Mouse (Mus musculus) lung, postnatal 25 days (tissue): ENCODE data around the gene Sp6.

ENCODE experiments used
- DNase-seq: peaks from one replicate; pipeline ENCODE4 v3.0.0; 2022; ENCODE audit warnings: low spot score

Gene Sp6

DNA sequence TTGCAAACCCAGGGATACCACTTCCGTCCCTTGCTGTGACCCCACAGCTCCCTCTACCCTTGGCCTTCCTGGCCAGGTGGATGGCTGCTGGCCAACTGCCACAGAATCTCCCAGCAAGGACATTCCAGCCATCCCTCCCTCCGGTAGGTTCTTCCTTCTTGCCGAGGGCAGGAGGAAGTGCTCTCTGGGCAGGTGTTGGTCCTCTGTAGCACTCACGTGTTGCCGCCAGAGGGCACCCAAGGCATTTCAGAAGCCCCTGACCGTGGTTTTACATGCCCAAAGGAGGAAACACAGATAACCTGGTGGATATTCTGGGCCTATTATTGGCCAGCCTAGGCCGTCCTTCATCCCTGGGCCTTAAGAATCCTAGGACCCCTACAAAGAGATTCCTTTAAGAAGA lies 30.8 kb upstream of the Sp6 start:
- peak; percentile 86 for DNase-seq

DNA sequence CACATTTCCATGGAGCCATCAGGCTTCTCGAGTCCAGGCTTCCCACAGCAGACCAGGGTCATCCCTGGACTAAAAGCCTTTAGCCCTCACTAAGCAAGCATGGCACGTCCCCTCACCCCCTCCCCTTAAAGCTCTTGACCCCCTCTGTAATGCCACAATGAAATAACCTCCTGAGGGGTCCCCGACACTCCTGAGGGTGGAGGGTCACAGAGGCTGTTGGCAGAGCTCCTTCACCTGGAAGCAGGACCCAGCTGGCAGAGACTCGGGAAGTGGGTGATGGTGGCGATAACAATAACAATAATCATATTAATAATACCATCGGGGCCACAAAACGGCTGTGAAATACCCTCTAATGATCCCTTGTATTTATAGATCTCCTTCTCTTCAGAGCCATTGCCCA lies 30.3 kb upstream of the Sp6 start, which contains the start of gene Sp2:
Gene Sp2 (minus strand): TSS at position 101 of the 400 bp plus-strand sequence.
- no peak for DNase-seq

DNA sequence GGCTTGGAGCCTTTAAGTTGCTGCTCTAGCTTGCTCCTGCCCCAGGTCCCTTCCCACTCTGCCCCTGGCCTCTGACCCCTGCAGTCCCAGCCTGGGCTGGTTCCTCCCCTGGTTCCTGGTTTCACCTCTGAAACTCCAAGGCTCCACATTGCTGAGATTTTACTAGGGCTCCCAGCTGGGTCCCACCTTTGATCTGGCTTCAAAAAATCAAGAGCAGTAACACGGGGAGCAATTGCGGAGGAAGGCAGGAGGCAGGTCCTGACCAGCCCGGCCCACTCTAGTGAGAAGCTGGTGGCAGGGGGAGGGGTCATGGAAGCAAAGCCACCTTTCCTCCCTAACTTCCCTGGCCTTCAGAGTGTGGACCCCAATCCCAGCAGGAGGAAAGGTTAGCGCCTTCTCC lies 28.3 kb upstream of the Sp6 start:
- DNase-seq = no peak

DNA sequence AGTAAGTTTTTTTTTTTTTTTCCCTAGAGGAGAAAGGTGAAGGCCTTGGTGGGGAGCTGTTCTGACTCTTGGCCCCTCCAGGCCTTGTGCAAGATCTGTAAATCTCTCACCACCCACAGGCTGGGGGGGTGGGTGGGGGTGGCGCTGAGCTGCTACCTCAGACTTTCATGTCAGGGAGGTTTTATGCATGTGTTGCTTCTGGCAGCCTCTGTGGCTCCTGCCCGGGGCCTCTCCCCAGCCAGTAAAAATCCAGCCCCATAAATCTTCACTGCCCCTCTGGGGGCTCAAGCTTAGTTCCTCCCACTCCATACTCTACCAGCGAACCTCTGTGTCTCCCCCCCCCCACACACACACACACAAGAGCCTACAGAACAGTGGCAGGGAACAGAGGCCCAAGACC lies 26.7 kb upstream of the Sp6 start:
- DNase-seq = no peak

DNA sequence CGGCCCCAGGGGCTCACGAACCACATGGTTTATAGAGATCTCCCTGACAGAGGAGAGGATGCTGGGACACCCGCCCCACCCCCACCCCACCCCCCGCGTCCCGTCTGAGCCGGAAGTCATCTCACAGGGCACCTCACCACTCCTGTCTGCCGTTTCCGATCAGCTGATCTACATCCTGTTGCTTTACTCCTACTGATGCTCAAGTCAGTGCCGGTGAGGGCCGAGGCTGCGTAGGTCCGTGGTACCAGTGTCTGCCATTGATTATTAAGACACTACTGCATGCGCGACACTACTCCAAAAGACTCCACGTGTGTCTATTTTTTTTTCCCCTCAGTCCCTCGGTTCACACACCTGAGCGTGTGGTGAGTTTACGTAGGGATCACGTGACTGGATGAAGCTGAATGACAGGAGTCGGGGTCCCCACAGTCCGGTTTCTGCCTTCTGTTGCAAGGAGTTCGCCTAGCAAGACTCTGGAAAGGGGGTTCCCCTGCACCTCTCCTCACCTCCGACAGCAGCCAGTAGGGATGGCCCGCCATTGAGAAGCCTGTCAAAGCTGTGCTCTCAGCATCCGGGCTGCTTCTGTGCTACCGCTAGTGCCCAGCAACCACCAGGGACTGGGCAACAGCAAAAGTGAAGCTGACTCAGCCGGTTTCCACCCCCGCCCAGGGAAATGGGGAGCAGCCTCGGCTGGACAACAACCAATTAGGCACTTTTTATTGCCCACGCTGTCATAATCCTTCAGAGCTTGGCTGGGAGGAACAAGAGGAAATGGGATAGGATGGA lies 25.1 kb upstream of the Sp6 start:
- DNase-seq = no peak

DNA sequence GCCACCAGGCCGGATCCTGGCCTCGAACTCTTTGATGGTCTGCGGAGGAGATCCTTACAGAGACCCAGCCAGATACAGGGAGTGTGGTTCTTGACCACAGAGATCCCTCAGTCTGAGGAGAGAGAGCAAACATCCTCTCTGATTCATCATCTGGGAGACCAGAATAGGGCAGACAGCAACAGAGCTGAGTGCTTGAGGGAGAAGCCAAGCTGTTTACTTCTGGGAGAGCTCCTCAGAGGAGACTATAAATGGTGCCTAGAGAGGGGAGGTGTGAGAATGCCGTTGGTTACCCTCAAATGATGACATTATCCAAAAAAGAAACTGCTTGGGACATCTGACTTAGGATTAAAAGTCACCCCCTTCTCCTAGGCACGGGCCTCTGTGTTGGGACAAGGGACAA lies 21.7 kb upstream of the Sp6 start:
- DNase-seq = no peak

DNA sequence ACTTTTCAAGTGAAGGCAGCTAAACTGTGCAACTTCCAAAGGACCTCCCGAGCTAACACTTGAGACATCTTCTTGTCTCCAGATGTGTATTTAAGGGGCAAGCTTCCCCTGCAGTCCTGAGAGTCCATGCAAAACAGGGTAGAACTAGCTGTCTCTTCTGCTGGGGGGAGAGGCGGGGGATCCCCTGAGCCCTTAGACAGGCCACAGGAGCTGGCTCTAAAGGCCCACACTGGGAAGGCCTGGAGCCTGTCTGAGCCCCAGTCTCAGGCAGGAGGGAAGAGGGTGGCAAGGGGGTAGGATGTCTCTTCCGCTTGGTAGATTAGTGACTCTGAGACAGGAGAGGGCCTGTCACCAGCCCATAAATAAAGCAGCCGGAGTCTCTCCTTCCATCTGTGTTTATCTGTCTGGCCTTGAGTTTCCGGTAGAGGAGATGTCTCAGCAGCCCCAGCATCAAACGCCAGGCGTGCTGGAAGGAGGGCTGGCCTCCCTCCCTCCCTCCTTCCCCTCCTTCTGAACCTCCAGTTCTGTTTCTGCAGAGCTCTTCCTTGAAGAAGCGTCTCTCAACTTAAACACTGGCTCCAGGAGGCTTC lies 20.4 kb upstream of the Sp6 start:
- DNase-seq = no peak

DNA sequence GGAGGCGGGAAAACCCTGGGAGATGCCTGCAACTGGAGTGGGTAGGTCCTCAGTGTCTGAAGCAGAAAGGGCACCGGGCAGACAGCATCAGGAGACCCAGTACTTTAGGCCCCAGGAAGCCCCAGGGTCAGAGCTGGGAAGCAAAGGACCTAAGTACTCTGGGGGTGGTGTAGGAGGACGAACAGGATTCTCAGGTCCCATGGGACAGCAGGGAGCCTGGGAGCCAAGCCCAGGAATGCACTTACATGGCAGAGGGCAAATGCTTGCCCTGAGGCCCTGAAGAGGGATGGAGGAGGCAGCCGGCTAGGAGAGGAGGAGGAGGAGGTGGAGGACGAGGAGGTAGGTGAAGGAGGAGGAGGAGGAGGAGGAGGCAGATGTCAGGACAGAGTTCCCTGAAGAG lies 18.2 kb upstream of the Sp6 start:
- no peak for DNase-seq

DNA sequence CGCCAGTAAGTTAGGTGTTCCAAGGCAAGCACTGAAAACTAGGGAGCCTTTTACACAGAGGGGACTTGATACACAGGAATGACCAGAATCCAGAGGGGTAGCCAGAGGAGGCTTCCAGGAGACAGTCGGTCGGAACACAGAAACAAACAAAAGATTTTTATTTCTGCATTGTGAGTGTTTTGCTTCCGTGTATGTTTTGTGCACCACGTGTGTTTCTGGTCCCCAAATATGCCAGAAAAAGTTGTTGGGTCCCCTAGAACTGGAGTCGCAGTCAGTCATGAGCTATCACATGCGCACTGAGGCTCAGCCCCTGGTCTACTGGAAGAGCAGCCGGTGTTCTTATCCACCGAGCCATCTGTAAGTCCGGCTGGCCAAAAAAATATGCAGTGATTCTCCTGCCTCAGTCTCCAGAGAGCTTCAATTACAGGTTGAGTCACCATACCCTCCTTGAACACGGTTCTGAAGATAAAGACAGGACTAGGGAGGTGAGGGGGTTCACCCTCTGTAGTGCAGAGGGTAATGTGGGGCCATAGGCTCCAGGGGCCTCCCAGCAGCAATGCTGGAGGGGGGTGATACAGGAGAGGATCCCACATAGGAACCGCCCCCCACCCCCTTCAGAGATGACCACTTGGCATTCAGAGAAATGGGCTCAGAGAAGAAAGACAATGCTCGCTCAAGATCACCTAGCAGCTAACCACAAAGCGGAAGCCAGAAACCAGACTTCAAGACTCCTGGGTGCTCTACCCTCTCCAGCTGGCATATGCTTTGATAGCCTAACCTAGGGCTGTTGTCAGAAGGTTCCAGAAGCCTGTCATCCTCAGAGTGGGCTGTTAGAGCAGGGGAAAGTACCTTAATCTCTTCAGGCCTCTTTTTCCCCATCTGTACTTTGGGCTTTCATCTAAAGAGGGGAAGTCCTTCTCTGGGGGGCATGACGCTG lies 17.1 kb upstream of the Sp6 start:
- DNase-seq = no peak

DNA sequence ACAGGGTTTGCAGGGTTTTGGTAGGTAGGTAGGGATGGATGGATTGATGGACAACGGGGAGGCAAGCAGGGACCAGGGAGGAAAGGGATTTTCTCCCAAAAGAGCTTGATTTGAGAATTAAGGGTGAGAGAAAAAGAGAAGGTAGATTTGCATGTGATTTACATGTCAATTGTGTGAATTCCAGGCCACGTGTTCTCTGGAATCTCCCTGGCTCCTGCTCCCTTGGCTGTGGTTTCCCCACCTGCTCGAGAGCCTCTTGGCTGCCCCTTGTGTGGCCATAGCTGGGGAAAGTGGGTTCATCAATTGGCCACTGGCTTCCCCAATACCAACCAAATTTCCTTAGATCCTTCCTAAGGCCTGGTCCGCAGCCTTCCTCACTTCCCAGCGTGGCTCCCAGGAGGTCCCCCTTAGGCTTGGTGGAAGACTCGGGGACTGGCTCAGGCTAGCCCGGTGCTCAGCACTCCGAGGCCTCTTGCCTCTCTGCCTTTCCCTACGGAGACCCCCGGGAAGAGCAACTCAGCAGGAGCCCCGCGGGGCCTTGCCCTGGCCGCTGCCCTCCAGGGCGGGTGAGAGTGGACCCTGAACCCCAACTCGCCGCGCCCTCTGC lies 16.3 kb upstream of the Sp6 start:
- no peak for DNase-seq

DNA sequence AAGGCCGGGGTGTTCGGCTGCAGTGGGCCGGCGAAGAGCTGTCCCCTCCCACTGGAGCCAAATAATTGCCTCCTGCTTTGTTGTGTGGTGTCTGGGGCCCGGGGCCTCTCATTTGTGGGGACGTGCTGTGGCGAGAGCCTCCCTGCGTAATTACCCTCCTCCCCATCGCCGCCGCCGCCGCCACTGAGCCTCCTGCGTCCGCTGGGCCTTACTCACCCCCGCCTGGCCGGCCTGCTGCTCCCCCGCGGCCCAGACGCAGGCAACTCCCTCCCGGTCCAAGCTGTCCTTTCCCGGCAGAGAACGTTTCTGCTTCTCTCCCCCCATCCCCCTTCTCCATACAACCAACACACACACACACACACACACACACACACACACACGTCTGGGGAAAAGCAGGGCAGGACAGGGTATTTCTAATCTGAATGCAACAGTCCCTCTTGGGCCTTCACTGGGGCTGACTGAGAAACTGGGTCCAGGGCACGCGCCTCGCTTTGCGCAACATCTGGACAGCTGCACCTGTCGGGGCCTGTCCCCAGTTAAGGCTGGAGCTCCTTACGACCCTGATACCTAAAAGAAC lies 15.7 kb upstream of the Sp6 start:
- no peak for DNase-seq

DNA sequence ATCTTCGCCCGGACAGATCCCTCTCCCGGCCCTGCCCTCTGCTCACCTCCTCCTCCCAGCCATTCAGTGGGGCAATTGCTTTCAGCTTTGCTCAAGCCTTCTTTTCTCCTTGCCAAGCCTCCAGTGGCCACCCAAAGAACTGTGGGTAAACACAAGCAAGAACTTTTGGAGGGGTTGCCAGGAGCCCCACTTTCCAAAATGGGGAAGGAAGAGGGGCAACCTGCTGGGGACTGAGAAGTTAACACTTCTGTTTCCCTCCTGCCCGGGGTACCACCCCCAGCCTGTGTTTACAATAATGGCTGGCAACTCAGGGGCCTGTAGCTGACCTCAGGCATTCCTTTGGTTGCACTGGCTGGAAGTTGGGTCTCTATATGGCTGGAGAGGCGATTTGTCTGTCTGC lies 10.0 kb upstream of the Sp6 start:
- no peak for DNase-seq

DNA sequence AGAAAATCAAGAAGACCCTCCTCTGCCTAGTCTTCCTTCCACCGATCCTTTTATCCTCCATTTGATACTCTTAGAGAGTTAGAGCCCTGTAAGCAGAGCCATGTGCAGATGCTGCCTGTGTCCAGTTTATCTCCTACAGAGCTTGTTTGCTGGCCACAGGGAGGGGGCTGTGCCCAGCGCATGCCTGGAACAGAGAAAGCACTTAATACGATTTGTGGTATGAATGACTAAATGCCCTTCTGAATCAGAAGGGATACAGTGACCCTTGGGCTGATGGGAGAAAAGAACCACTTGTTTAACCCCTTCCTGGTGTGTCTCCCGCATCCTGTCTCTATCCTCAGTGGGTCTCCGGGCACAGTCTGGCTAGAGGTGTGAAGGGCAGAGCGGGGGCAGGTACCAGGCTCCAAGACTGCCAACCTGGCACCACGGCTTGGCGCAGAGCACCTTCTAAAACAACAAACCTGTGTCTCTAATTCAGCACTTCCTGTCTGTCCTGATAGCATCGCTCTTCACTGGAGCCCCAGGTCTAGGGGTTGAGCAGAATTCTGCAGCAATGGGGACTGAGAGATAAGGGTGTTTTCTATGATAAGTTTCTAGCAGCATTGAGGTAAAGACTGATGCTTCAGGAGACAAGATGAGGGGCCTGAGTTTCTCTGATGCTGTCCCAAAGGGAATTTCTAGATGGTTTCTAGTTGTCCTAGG lies 6.0 kb upstream of the Sp6 start:
- no peak for DNase-seq

DNA sequence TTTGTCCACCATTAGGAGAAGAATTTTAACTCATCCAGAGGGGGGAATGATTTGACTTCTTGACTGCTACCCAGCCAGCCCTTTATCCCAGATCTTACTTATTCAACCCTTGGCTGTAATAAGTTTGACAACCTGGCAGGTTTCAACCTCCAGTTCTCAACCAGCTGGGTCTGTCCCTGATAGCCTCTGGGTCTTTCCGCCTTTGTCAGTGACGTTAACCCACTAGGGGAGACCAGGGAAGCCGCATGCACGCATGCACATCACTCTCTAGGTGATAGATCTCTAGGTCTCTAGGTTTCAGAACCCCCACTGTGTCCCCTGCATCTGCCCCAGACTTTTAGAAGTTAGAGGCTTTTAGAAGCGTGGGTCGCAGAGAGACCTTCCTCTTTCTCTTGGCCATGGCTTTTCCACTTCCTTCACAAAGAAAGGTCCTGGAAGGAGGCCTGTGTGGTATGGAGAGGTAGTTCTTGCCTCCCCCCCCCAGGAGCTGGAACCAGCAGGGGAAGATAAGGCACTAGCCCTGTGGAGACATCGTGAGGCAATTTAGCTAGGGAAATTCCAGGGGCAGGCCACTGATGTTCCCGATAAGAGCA lies 3.9 kb upstream of the Sp6 start:
- DNase-seq = no peak

DNA sequence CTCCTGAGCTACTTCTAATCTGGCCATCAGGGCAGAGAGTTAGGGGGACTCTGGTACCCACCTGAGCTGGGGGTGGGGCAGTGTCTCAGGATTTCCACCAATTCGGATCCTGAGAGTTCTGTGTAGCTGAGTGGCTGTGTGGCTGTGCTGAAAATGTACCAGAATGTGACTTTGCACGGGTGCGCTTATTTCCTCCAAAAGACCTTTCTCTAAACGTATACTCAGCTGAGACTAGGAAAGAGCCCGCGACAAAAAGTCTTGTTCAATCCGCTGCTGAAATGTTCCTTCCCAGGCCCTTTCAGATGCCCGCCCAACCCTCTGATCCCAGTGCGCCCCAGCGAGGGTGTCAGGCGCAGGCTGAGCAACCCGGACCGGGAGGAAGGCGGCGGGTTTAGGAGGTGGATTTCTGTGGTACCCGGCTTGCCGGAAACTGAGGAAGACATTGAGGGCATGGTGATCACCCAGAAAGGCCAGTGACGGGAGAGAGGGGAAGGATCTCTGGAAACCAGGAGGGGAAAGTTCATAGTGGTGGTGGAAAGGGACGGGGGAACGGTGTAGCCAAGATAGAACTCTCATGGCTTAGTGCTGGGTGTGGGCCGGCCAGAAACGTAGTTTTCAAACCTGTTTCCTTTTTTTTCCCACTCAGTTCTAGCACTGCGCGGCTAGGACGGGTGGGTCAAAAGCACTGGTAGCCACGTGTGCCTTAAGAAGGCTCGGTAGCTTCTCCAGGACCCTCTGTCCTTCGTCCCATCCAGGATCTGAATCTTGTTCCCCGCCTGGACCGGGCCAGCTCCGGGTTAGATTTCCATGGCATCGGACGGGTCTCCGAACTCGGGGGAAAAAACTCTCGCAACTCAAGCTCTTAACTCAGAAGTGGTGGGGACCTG lies 4.7 kb downstream of the Sp6 start:
- no peak for DNase-seq

DNA sequence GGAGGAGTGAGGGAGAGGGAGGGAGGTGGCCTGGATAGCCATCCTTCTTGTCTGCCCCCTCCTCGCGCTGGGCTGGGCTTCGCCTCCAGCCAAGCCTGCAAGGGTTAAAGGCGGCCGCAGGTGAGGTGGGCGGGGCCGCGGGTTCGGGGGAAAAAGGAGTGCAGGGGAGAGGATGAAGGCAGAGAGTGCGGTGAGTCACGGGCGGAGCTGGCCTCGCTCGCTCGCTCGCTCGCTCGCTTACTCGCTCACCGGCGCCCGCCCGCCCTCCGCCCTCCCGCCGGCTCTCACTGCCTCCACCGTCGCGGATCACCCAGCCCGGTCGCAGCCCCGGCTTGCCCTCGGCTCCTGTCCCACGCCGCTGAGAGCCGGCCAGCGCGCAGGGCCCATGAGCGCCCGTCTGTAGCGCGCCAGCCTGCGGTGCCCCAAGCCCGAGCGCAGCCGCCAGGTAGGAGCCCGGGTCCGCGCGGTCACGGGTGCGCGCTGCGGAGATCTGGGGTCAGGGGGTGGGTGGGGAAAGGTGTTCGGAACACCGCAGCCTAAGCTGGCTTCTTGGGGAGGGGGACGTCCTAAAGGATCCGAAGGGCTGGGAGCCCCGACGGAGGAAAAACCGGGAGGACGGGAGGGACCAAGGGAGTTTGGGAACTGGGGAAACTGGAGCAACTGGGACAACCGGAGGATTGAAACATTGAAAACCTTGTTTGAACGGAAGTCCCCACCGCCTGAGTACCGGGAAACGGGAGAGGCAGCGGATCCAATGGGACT lies 5.6 kb downstream of the Sp6 start:
- no peak for DNase-seq

DNA sequence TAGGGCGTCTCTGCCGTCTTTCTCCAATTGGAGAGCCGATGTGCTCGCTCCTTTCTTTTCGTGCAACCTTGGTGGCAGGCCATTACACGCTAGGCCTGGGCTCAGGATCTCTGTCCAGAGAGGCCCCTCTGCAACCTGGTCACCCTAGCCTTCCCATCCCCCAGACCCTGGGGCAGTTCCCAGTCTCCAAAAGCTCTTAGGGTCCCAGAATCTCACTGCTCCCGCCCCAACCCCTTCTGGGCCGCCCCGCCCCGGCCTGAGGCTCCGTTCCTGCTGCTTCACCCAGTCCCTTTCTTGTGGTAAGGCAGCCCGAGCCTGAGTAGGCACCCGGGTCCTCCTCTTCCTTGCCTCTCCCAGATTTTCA lies 6.1 kb downstream of the Sp6 start:
- DNase-seq = no peak

DNA sequence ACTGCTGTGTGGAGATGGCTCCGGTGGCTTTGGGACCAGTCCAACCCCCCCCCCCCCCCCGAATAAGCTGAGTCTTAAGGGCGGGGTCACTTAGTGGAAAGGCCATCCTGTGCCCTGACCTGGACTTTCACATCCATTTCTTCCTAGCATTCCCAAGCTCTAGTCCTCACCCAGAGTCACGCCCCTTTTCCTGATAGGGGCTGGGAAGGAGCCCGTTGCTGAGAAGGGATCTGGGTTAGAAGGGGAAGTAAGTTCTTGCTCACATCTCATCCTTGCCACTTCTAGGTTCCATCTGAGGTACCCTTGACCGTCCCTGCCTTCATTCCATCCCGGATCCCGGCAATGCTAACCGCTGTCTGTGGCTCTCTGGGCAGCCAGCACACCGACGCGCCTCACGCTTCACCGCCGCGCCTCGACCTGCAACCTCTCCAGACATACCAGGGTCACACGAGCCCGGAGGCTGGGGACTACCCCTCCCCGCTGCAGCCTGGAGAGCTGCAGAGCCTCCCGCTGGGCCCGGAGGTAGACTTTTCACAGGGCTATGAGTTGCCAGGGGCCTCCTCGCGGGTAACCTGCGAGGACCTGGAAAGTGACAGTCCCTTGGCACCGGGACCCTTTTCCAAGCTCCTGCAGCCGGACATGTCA lies 8.0 kb downstream of the Sp6 start:
- no peak for DNase-seq
